Mouse (Mus musculus) cerebellum, postnatal 25 days (tissue): Measurements from ENCODE around the gene Rad50.

Experiments
- DNase-seq, 2 experiments: peaks; one replicate each; pipeline ENCODE4 v3.0.0; 2021; ENCODE audit warnings: mixed read lengths in 2 of 2

Gene Rad50

GRCm38 (mm10) chr11:53691979-53692378, 15.1 kb downstream of the Rad50 start:
- DNase-seq = no peak

- DNase-seq = no peak
These were observed 24.1 kb downstream of the Rad50 start for GRCm38 (mm10) chr11:53682994-53683530.

GRCm38 (mm10) chr11:53682170-53682569, 24.9 kb downstream of the Rad50 start:
- DNase-seq = no peak

- no peak for DNase-seq
These were observed 25.4 kb downstream of the Rad50 start for GRCm38 (mm10) chr11:53681686-53682085.

GRCm38 (mm10) chr11:53680141-53680540, 27.0 kb downstream of the Rad50 start:
- DNase-seq = no peak

- DNase-seq = no peak
These were observed 35.7 kb downstream of the Rad50 start for GRCm38 (mm10) chr11:53671414-53671813.

- DNase-seq = no peak
These were observed 43.0 kb downstream of the Rad50 start for GRCm38 (mm10) chr11:53664091-53664490.

- peak; percentile 9 to 10 for DNase-seq
These were observed 44.1 kb downstream of the Rad50 start for GRCm38 (mm10) chr11:53662794-53663674.

GRCm38 (mm10) chr11:53657828-53658227, 49.3 kb downstream of the Rad50 start:
- no peak for DNase-seq

- no peak for DNase-seq
These were observed 49.7 kb downstream of the Rad50 start for GRCm38 (mm10) chr11:53657381-53657780.

GRCm38 (mm10) chr11:53656558-53657202, 50.4 kb downstream of the Rad50 start:
- no peak for DNase-seq

- DNase-seq = no peak
These were observed 52.1 kb downstream of the Rad50 start for GRCm38 (mm10) chr11:53655043-53655442.

- DNase-seq = no peak
These were observed 54.7 kb downstream of the Rad50 start for GRCm38 (mm10) chr11:53652427-53652826.

- no peak for DNase-seq
These were observed 55.7 kb downstream of the Rad50 start for GRCm38 (mm10) chr11:53651441-53651840.

- DNase-seq = no peak
These were observed 63.1 kb downstream of the Rad50 start for GRCm38 (mm10) chr11:53644017-53644416.

GRCm38 (mm10) chr11:53642744-53643279, 64.3 kb downstream of the Rad50 start:
- DNase-seq = no peak

- no peak for DNase-seq
These were observed 69.3 kb downstream of the Rad50 start for GRCm38 (mm10) chr11:53637803-53638260.

- no peak for DNase-seq
These were observed 69.9 kb downstream of the Rad50 start for GRCm38 (mm10) chr11:53637046-53637802.

GRCm38 (mm10) chr11:53636183-53636646, 70.9 kb downstream of the Rad50 start:
- DNase-seq = peak; percentile 34 to 64

GRCm38 (mm10) chr11:53635590-53636182, 71.4 kb downstream of the Rad50 start:
- DNase-seq = no peak

- DNase-seq = no peak
These were observed 72.6 kb downstream of the Rad50 start, which contains the start of gene Il13 for GRCm38 (mm10) chr11:53634556-53634955. Gene Il13, minus strand, starts transcription at chr11:53634702.

GRCm38 (mm10) chr11:53633644-53634043, 73.5 kb downstream of the Rad50 start:
- DNase-seq = no peak
